In the genomic region with DNA sequence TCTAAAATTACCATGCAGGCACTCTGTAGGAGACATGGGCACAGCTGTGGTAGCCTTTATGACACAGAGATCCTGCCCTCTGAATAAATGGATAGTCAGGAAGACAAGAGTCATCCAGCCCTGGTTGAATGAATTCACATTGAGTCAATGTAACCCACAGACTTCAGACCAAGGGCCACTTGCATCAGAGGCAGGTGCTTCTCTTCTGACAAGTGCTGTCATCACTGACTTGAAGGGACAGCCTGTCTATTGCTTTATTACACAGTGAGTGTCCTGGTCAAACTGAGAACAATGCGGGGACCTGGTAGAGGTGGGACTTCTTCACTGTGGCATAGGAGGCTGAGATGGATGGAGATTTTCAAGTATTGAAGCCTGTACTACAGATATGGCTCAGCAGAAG, we compare ENCODE assay signal across 20 mouse cellular contexts.
DNase-seq lines count a peak whose midpoint lies in the region; TF ChIP-seq lines count a peak whose summit lies in the region.
"Had no signal": no experiment of that assay in that cellular context is flagged by ENCODE, and none has a peak within 500 bp of the region (broad histone marks: within the 10 kb centered on the region; RNA-seq: fewer than 3 reads in every experiment).

No protein-coding gene starts in this region.

- H3K4me2 ChIP-seq in myocyte (ENCODE audit: low read depth): no peak overlapping the region

- no peak for TF ChIP-seq CTCF in heart, adult 2 months (IDR thresholded peaks at IDR 0.05)
- no peak for TF ChIP-seq CTCF in C2C12 (IDR thresholded peaks at IDR 0.05; ENCODE audit: control insufficient read depth, insufficient read depth, insufficient read length)

- H3K27ac ChIP-seq in heart, adult 2 months: no peak overlapping the region

- no peak overlapping the region for H3ac ChIP-seq in C2C12 (ENCODE audit: control insufficient read depth, insufficient read length, low read depth)
- no peak overlapping the region for H3ac ChIP-seq in myocyte (ENCODE audit: control insufficient read depth, insufficient read length)

- no peak for TF ChIP-seq EP300 in heart, adult 2 months (IDR thresholded peaks at IDR 0.05; ENCODE audit: insufficient read depth, low read depth, low read length)

- no peaks in the 10 kb centered on the region for H3K27me3 ChIP-seq in heart, adult 2 months (ENCODE audit: control insufficient read depth, insufficient read depth, low read length)
- H3K27me3 ChIP-seq in C2C12 (ENCODE audit: control insufficient read depth, insufficient read depth, insufficient read length): no peaks in the 10 kb centered on the region
- no peaks in the 10 kb centered on the region for H3K27me3 ChIP-seq in myocyte (ENCODE audit: control insufficient read depth, insufficient read depth, insufficient read length)
- H3K27me3 ChIP-seq: CH12.LX, Patski had no signal

- no peak overlapping the region for H3K4me3 ChIP-seq in heart, adult 2 months
- H3K4me3 ChIP-seq in C2C12 (ENCODE audit: insufficient read depth, poor library complexity, severe bottlenecking): no peak overlapping the region
- H3K4me3 ChIP-seq in myocyte: no peak overlapping the region

- H3K4me1 ChIP-seq in heart, adult 2 months (ENCODE audit: control insufficient read depth, insufficient read depth, low read length): no peaks in the 10 kb centered on the region; the same call in 1 of the 2 replicates

- H3K9ac ChIP-seq in heart, adult 2 months (ENCODE audit: low read depth, low read length): no peak overlapping the region

- no peaks in the 10 kb centered on the region for H3K79me2 ChIP-seq in heart, adult 2 months (replicated peaks; ENCODE audit: control insufficient read depth, insufficient read depth, low read length)
- no peaks in the 10 kb centered on the region for H3K79me2 ChIP-seq in C2C12 (ENCODE audit: control insufficient read depth, insufficient read depth)
- no peaks in the 10 kb centered on the region for H3K79me2 ChIP-seq in myocyte (ENCODE audit: control insufficient read depth, insufficient read depth)

- no peaks in the 10 kb centered on the region for H3K79me3 ChIP-seq in C2C12 (ENCODE audit: low read depth)

- no peaks in the 10 kb centered on the region for H3K36me3 ChIP-seq in heart, adult 2 months (ENCODE audit: control insufficient read depth, insufficient read depth, low read length)
- H3K36me3 ChIP-seq in C2C12 (ENCODE audit: control insufficient read depth, insufficient read depth) (no peaks in the 10 kb centered on the region), myocyte (ENCODE audit: control insufficient read depth, insufficient read depth) (no peaks in the 10 kb centered on the region)
- H3K36me3 ChIP-seq: G1E had no signal

- peak; percentile 51 for DNase-seq in heart, adult 11 months
- no peak for DNase-seq in heart, adult 2 months
- DNase-seq in cerebellum, postnatal 25 days: no peak
- DNase-seq in cerebellum, adult 18-20 months: no peak
- DNase-seq: adrenal gland, adult 2 months; adrenal gland, adult 8-10 months; adrenal gland, postnatal 10 days; adrenal gland, postnatal 14 days; adrenal gland, postnatal 25 days; adrenal gland, postnatal 36 days; B cell, adult 2 months; cerebellum, adult 11 months; cerebellum, adult 11-12 months; cerebellum, adult 2 months; cerebellum, adult 8-10 months had no signal

- 81% methylated on average over 1 of the region's 1 CpGs for WGBS in heart, adult 2 months

- intact Hi-C loops in heart, adult 2 months (cut with DNase I): no loop called here

- TF ChIP-seq POLR2A in heart, adult 2 months (IDR thresholded peaks at IDR 0.05; ENCODE audit: insufficient read depth, low read depth, low read length): no peak
- TF ChIP-seq POLR2A in myocyte (IDR thresholded peaks at IDR 0.05; ENCODE audit: insufficient read length, low read depth): no peak

TF ChIP-seq in C2C12, 6 proteins besides CTCF, POLR2A, EP300 and RAD21:
- TF ChIP-seq MYOD1 (IDR thresholded peaks at IDR 0.05; ENCODE audit: control insufficient read depth, insufficient read length, low read depth) (peak; percentile 67), MYOG (IDR thresholded peaks at IDR 0.05; ENCODE audit: control insufficient read depth, extremely low read depth, insufficient read length) (no peak)

TF ChIP-seq in myocyte, 11 proteins besides CTCF, POLR2A, EP300 and RAD21:
- no peak for TF ChIP-seq REST (IDR thresholded peaks at IDR 0.05; ENCODE audit: insufficient read depth, insufficient read length)
- peak in 2 of 3 experiments; percentile 6 to 79 for TF ChIP-seq MYOG (IDR thresholded peaks at IDR 0.05; ENCODE audit: control insufficient read depth in 1 of 3, insufficient read depth in 1 of 3, insufficient read length in 2 of 3, low read depth in 2 of 3)
- TF ChIP-seq E2F4 (IDR thresholded peaks at IDR 0.05; ENCODE audit: insufficient read depth): no peak
- TF ChIP-seq TCF12 (IDR thresholded peaks at IDR 0.05; ENCODE audit: insufficient read depth, poor library complexity, severe bottlenecking): peak; percentile 18
- TF ChIP-seq TCF3 (IDR thresholded peaks at IDR 0.05; ENCODE audit: insufficient read length, low read depth): no peak
- TF ChIP-seq CEBPB (IDR thresholded peaks at IDR 0.05; ENCODE audit: insufficient read depth, poor library complexity, severe bottlenecking): no peak
- peak in 2 of 3 experiments; percentile 48 to 90 for TF ChIP-seq MYOD1 (IDR thresholded peaks at IDR 0.05; ENCODE audit: control insufficient read depth in 1 of 3, insufficient read length in 2 of 3, low read depth in 2 of 3)
- TF ChIP-seq USF1 (IDR thresholded peaks at IDR 0.05; ENCODE audit: low read depth): no peak
- no peak for TF ChIP-seq POLR2AphosphoS2 (IDR thresholded peaks at IDR 0.05; ENCODE audit: insufficient read length, low read depth)
- no peak for TF ChIP-seq MAX (IDR thresholded peaks at IDR 0.05; ENCODE audit: low read depth)
- TF ChIP-seq SRF (IDR thresholded peaks at IDR 0.05; ENCODE audit: control insufficient read depth, insufficient read length, low read depth): no peak
